Mouse (Mus musculus) heart, embryonic 10.5 days (tissue): ENCODE results near the gene Elobl. TPM values are rescaled to one million over a fixed set of nuclear protein-coding genes. Genes with fewer than 3 reads are reported as not detected.

ENCODE experiments used
- DNase-seq: peaks from one replicate; pipeline ENCODE4 v3.0.0-alpha.2; 2017; ENCODE audit warnings: low spot score
- H3K27ac ChIP-seq: fragments of 300-500 bp; sonication (generic); 2 replicates; pipeline ENCODE4 v1.5.1; 2016; ENCODE audit warnings: mild to moderate bottlenecking
- H3K27me3 ChIP-seq: fragments of 300-500 bp; sonication (generic); 2 replicates; pipeline ENCODE4 v1.6.1; 2016; ENCODE audit warnings: mild to moderate bottlenecking; ENCODE audit not compliant: poor library complexity, insufficient read depth, severe bottlenecking
- H3K36me3 ChIP-seq: fragments of 300-500 bp; sonication (generic); 2 replicates; pipeline ENCODE4 v1.6.1; 2016; ENCODE audit warnings: mild to moderate bottlenecking, moderate library complexity
- H3K4me1 ChIP-seq: fragments of 300-500 bp; sonication (generic); 2 replicates; pipeline ENCODE4 v1.6.1; 2016; ENCODE audit warnings: mild to moderate bottlenecking
- H3K4me3 ChIP-seq: fragments of 300-500 bp; sonication (generic); 2 replicates; pipeline ENCODE4 v1.5.1; 2016; ENCODE audit warnings: mild to moderate bottlenecking, moderate library complexity
- H3K9me3 ChIP-seq: fragments of 300-500 bp; sonication (generic); 2 replicates; pipeline ENCODE4 v1.6.1; 2016; ENCODE audit warnings: mild to moderate bottlenecking, moderate library complexity
- WGBS: fragments of 180-500 bp; shearing (Covaris S2); methylation state at CpG from one replicate; pipeline ENCODE4 v1.1.7; 2016; 5-methylcytosine and 5-hydroxymethylcytosine counted together
- polyA plus RNA-seq: library from polyadenylated mRNA; unstranded; fragments of >200 nt; fragmentation: Nextera tagmentation; extraction: Ambion mirVana; gene quantifications from 2 replicates; pipeline ENCODE4 v1.2.1, GENCODE M21; 2016

The Elobl gene
- polyA plus RNA-seq, 1 experiment from 2014 or later, result not detected

GRCm38 (mm10) chr11:88977188-88977587 is 10.5 kb upstream of the Elobl start:
- Histone ChIP-seq H3K4me1 (peaks cover 11% of the 10 kb centered on the region; the same call in 1 of the 2 replicates), H3K27me3 (no peaks in the 10 kb centered on the region), H3K36me3 (peaks cover 18% of the 10 kb centered on the region), H3K9me3 (no peaks in the 10 kb centered on the region), H3K27ac (no peak overlapping the region), H3K4me3 (no peak overlapping the region)
- no peak for DNase-seq
- 90% methylated on average over 5 of the region's 5 CpGs for WGBS

DNA sequence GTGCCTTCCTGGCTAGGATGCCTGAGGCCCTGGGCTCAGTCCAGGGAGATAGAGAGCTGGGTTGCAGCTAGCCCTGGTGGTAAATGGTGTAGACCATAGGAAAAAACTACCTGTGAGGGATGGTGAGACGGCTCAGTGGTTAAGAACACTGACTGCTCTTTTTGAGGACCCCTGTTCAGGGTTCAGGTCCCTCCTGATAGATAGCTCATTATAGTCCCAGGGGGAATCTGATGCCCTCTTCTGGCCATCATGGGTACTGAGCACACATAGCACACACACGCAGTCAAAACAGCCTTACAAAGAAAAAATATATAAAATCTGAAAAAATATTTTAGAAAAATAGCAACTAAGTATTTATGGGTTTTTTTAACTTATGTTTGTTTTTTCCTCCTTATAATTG is 9.6 kb upstream of the Elobl start:
- H3K9me3 ChIP-seq, result no peaks in the 10 kb centered on the region
- H3K27ac ChIP-seq, result no peak overlapping the region
- peaks cover 9% of the 10 kb centered on the region for H3K36me3 ChIP-seq
- H3K4me3 ChIP-seq, result no peak overlapping the region
- 96% methylated on average over 2 of the region's 2 CpGs for WGBS
- no peaks in the 10 kb centered on the region for H3K27me3 ChIP-seq
- peaks cover 11% of the 10 kb centered on the region; the same call in 1 of the 2 replicates for H3K4me1 ChIP-seq
- no peak for DNase-seq

DNA sequence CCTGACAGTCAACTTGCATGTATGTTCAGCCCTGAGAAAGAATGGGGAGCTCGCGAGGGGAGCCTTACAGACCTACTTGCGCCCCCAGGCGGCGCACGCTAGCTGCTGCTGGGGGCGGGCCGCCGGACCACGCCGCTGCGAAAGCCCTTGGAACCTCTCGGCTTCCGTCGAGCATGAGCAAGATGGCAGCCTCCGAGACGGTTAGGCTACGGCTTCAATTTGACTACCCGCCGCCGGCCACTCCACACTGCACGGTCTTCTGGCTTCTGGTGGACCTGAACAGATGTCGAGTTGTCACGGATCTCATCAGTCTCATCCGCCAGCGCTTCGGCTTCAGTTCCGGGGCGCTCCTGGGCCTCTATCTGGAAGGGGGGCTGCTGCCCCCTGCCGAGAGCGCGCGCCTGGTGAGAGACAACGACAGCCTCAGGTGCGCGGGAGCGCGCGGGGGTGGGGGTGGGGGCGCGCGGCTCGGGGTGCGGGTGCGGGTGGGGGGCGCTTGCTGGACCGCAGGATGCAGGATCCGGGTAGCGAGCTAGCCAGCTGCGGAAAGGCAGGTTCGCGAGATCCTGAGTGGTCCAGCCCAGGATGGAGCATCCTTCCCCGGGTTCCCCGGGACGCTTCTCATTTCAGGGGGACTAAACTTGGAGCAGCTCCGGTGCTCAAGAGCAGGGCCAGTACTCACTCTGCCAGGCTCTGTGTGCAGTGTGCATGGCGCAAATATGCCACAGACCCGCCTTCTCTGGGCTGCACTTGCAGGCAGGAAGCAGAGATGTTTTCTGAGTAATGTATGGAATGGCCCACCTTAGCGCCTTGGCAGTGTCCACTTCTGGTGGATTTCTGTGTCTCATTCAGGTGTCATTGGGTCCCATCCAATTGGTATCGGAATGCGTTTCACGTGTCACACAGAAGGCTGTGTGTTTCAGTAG is 7.3 kb upstream of the Elobl start:
- 1% methylated on average over 62 of the region's 62 CpGs for WGBS
- H3K4me3 ChIP-seq, result peak overlapping the region; percentile 83
- H3K4me1 ChIP-seq, result peaks cover 11% of the 10 kb centered on the region; the same call in 1 of the 2 replicates
- no peaks in the 10 kb centered on the region for H3K27me3 ChIP-seq
- peaks cover 4% of the 10 kb centered on the region; the same call in 1 of the 2 replicates for H3K36me3 ChIP-seq
- H3K27ac ChIP-seq, result peak overlapping the region; percentile 92
- peak; percentile 96 for DNase-seq
- no peaks in the 10 kb centered on the region for H3K9me3 ChIP-seq

DNA sequence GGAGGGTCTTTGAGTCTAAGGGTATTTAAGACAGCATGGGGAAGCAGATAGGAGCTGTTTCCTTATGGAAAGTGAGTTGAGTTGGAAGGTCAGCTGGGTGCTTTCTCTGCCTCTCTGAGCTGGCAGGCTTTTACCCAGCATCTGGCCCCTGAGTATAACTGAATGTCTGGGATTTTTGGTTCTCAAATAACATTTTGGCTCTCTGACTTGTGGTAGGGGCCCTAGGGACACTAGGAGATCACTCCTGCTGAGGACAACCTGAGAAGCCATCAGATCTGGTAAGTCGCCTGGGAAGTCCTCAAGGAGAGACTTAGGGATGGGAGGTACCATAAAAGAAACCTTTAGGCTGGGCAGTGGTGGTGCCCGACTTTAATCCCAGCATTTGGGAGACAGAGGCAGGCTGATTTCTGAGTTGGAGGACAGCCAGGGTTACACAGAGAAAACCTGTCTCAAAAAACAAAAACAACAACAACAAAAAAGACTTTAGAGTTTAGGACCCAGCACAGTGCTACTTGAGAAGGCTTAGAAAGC is 3.5 kb upstream of the Elobl start, which contains the start of gene Coil:
Gene Coil, plus strand, starts transcription at position 51 of the 531 bp plus-strand sequence.
- Histone ChIP-seq H3K9me3 (no peaks in the 10 kb centered on the region), H3K27me3 (no peaks in the 10 kb centered on the region), H3K4me1 (peaks cover 8% of the 10 kb centered on the region; the same call in 1 of the 2 replicates), H3K27ac (no peak within 1 kb of the TSS), H3K4me3 (no peak within 1 kb of the TSS), H3K36me3 (no peaks in the 10 kb centered on the region)
- DNase-seq, result peak; percentile 88
- 28% methylated on average over 2 of the region's 2 CpGs for WGBS

- DNase-seq, result no peak
- 81% methylated on average over 3 of the region's 3 CpGs for WGBS
- H3K9me3 ChIP-seq, result no peaks in the 10 kb centered on the region
- H3K27ac ChIP-seq, result no peak overlapping the region
- H3K36me3 ChIP-seq, result no peaks in the 10 kb centered on the region
- H3K27me3 ChIP-seq, result no peaks in the 10 kb centered on the region
- 0 out of 2 replicates have a peak, but pooled peaks cover 14% of the 10 kb centered on the region for H3K4me1 ChIP-seq
- no peak overlapping the region for H3K4me3 ChIP-seq
These were observed 7.9 kb downstream of the Elobl start for GRCm38 (mm10) chr11:88958851-88959250.

- H3K4me3 ChIP-seq, result peak within 1 kb of the TSS; percentile 65
- 5% methylated on average over 34 of the region's 34 CpGs for WGBS
- no peaks in the 10 kb centered on the region for H3K9me3 ChIP-seq
- peak within 1 kb of the TSS; percentile 88 for H3K27ac ChIP-seq
- no peaks in the 10 kb centered on the region for H3K27me3 ChIP-seq
- H3K36me3 ChIP-seq, result peaks cover 5% of the 10 kb centered on the region; the same call in 1 of the 2 replicates
- H3K4me1 ChIP-seq, result peaks cover 19% of the 10 kb centered on the region; the same call in 1 of the 2 replicates
- DNase-seq, result peak; percentile 97
These were observed 11.3 kb downstream of the Elobl start, which contains the start of gene Scpep1 for GRCm38 (mm10) chr11:88955217-88955969. Gene Scpep1, minus strand, starts transcription at chr11:88955465.

DNA sequence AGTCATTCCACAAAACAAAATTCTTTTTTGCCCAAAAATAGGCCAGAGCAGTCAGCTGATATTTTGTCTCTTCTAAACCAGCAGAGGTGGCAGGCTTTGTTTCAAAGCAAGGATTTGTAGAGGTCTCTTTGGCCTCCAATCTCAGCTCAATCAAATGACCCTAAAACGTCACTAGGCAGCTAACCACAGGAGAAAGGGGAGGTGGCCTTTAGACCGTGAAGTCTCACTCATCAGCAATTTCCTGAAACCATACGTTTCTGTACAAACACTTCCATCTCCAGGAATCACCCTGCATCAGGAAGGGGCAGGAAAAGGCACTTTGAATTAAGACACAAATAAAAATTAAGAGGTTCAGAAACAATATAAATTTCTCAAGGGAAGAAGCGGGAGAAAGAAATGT is 11.9 kb downstream of the Elobl start:
- no peaks in the 10 kb centered on the region for H3K27me3 ChIP-seq
- peaks cover 25% of the 10 kb centered on the region for H3K4me1 ChIP-seq
- H3K4me3 ChIP-seq, result peak overlapping the region; percentile 65
- under 1% methylated on average over 4 of the region's 4 CpGs for WGBS
- DNase-seq, result no peak
- peaks cover 5% of the 10 kb centered on the region; the same call in 1 of the 2 replicates for H3K36me3 ChIP-seq
- H3K9me3 ChIP-seq, result no peaks in the 10 kb centered on the region
- peak overlapping the region; percentile 88 for H3K27ac ChIP-seq

DNA sequence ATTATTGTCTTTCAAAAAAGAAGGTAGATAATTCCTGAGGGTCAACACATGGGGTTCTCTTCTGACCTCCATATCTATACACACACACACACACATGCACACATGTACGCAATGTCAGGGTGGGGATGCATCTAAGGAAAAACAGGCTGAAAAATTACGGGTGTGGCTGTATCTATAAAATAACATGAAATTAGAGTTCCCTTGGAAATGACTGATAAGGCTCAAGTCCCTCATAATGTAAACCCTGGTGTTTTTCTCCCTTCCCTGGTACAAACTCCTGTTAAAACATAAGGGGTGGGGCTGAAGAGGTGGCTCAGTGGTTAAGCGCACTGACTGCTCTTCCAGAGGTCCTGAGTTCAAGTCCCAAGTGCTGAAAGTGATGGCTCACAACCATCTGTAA is 13.1 kb downstream of the Elobl start:
- H3K4me1 ChIP-seq, result peaks cover 25% of the 10 kb centered on the region
- H3K36me3 ChIP-seq, result peaks cover 5% of the 10 kb centered on the region; the same call in 1 of the 2 replicates
- H3K27ac ChIP-seq, result no peak overlapping the region
- H3K9me3 ChIP-seq, result no peaks in the 10 kb centered on the region
- H3K27me3 ChIP-seq, result no peaks in the 10 kb centered on the region
- no peak overlapping the region for H3K4me3 ChIP-seq
- 87% methylated on average over 3 of the region's 3 CpGs for WGBS
- DNase-seq, result no peak

- Histone ChIP-seq H3K27ac (no peak overlapping the region), H3K9me3 (no peaks in the 10 kb centered on the region), H3K4me3 (no peak overlapping the region), H3K4me1 (peaks cover 25% of the 10 kb centered on the region), H3K27me3 (no peaks in the 10 kb centered on the region), H3K36me3 (peaks cover 5% of the 10 kb centered on the region; the same call in 1 of the 2 replicates)
- no peak for DNase-seq
- 90% methylated on average over 5 of the region's 5 CpGs for WGBS
These were observed 14.6 kb downstream of the Elobl start for GRCm38 (mm10) chr11:88952117-88952516.

DNA sequence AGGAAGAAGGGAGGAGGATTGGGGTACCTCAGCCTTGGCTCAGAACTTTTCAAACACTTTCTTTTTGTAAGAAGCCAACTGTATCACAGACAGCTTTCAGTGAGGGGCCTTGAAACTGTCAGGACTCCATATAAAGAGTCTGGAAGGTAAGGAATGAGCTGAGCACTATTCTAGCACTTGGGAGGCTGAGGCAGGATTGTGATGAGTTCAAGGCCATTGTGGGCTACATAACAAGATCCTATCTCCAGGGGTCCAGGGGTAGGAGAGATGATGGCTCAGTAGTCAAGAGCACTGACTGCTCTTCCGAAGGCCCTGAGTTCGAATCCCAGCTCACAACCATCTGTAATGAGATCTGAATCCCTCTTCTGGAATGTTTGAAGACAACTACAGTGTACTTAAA is 15.2 kb downstream of the Elobl start:
- DNase-seq, result no peak
- Histone ChIP-seq H3K27ac (no peak overlapping the region), H3K4me3 (no peak overlapping the region), H3K27me3 (no peaks in the 10 kb centered on the region), H3K9me3 (no peaks in the 10 kb centered on the region), H3K4me1 (peaks cover 25% of the 10 kb centered on the region), H3K36me3 (peaks cover 11% of the 10 kb centered on the region)
- 87% methylated on average over 2 of the region's 2 CpGs for WGBS

- Histone ChIP-seq H3K9me3 (no peaks in the 10 kb centered on the region), H3K36me3 (peaks cover 17% of the 10 kb centered on the region), H3K27me3 (no peaks in the 10 kb centered on the region), H3K27ac (no peak overlapping the region), H3K4me3 (no peak overlapping the region), H3K4me1 (peaks cover 25% of the 10 kb centered on the region)
- no peak for DNase-seq
- WGBS, result 78% methylated on average over 13 of the region's 13 CpGs
These were observed 16.0 kb downstream of the Elobl start for GRCm38 (mm10) chr11:88950640-88951250.
